Mouse (Mus musculus) adrenal gland, adult 2 months (tissue): ENCODE measurements at regions not wholly inside any gene's neighbourhood (a gene's known extent, or its start where the extent isn't known, plus 50 kb on each side); places are given as distances from the start of the nearest gene placed in this dataset.
"Not testable (repeated sequence)": the region's sequence is repeated elsewhere in the genome, so short reads cannot be mapped to it uniquely, and the experiment has no call there.

ENCODE experiments used
- DNase-seq: peaks from one replicate; pipeline ENCODE4 v3.0.0; 2021

GRCm38 (mm10) chr6:66397411-66397810, 137.8 kb upstream of the Mad2l1 start:
- DNase-seq = no peak

GRCm38 (mm10) chr6:66398674-66399073, 136.5 kb upstream of the Mad2l1 start:
- no peak for DNase-seq

DNA sequence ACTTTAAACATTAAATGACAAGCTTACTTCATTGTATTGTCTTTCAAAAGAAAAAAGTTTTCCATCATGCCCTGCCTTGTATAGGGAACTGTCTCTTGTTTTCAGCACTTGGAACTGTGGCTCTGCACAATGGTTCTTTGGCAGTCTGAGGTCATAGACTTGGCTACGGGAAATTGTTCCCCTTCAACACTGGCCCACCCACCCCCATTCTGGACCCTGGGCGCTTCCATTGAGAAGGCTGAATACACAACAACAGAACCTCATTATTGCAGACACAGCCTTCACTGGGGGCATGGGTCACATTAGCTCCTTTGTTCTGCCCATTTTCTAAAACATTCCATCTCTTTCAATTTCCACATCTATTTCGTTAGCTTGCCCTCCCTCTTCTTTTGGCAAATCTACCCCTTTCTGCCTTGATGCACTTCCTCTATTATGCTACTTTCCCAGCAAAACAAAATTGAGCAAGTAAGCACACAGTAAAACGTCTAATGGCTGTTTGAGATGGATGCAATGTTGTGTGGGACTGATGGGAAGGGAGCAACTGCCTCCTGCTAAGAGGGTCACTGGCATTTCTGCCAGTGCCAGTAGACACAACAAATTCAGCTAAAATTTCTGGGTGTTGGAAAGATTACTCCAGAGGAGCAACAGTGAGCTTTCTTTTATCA, 136.0 kb upstream of the Mad2l1 start:
- DNase-seq = no peak

- no peak for DNase-seq
Measured at GRCm38 (mm10) chr6:66401468-66401867, 133.7 kb upstream of the Mad2l1 start.

DNA sequence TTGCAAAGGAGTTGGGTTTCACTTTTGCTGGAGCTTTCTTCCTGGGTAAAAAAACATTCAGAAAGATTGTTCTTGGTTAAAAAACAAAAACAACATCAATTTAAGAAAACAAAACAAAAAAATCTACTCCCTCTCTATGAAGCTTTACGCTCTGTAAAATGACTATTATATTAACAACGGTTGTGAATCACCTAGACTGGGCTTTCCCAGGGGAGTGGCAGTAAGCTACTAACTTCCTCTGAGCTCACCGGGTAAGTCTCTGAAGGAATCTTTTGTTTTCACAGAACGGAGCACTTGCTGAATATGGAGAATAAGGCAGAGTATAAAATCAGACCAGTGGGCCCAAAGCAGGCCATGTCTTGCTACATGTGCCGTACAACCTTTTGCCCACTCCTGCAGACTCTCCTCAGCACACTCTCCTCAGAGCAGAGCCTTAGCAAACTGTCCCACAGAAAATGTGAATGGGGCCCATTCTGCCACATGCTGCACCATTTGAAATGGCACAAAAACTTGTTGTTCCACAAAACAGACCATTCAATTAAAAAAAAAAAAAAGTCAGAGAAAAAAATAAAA, 133.2 kb upstream of the Mad2l1 start:
- no peak for DNase-seq

DNA sequence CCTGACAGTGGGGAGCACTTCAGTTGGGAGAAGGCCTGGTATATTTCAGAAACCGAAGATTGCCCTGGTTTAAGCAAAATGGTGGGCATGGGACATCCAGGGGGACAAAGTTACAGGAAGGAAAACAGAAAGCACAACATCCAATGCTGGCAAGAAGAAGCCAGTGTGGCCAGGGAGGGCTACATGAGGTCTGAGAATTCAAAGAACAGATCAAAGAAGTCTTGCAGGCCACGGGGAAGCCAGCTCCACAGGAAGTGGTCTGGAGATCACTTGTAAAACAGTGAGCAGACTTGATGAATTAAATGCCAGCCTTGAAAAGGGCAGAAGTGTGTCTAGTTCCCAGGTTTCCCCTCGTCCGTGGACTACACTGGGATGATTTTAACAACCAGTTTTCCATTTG, 120.4 kb upstream of the Mad2l1 start:
- no peak for DNase-seq

GRCm38 (mm10) chr6:66419452-66420041, 115.6 kb upstream of the Mad2l1 start:
- no peak for DNase-seq

DNA sequence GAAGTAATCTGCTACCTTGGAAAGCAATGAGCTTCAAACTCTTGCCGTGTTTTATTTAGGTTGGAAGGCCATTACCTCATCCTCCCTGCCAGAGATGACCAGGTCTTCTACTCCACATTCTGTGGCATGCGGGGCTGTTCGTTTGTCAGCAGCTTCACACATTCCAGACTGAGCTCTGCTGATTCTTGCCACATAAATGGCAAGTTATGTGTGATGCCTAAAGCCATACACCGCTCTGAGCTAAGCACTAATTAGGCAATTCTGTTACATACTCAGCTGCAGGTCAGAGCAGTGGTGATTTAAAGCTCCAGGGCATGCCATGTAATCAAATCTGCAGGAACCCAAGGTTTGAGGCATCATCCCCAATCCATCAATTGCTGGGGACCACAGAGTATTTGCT, 106.8 kb upstream of the Mad2l1 start:
- DNase-seq = no peak

DNA sequence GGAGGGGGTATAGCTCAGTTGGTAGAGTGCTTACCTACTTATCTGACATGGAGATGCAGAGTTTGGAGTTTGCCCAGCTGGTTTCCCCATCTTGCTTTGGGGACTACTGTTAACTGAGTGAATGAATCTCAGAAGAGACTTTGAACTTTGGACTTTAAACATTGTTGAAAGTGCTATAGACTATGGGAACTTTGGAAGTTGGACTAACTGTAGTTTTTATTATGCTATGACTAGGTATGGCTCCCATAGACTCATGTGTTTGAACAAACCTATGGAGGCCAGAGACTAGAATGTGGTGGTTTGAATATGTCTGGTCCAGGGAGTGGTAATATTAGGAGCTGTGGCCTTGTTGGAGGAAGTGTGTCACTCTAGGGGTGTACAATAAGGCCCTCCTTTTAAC, 84.8 kb upstream of the Mad2l1 start:
- not testable (repeated sequence) for DNase-seq

GRCm38 (mm10) chr6:66458172-66458571, 77.0 kb upstream of the Mad2l1 start:
- DNase-seq = no peak

DNA sequence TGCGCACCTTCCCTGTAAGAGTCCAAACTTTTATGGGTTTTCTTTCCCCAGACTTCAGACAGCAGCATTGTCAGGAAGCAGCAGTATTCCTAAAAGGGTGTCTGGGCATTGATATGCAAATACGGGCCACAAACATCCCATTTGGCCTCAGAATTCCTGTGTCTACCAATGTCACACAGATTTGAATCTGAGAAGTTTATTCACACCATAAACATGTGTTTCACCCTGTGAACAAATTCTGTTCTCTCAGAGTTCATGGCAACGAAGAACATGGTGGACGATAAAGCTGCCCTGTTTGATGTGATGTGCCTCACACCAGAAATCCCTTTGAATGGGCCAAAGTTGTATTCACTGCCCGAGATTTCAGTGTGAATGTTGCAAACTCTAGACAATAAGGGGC, 70.7 kb upstream of the Mad2l1 start:
- DNase-seq = no peak

DNA sequence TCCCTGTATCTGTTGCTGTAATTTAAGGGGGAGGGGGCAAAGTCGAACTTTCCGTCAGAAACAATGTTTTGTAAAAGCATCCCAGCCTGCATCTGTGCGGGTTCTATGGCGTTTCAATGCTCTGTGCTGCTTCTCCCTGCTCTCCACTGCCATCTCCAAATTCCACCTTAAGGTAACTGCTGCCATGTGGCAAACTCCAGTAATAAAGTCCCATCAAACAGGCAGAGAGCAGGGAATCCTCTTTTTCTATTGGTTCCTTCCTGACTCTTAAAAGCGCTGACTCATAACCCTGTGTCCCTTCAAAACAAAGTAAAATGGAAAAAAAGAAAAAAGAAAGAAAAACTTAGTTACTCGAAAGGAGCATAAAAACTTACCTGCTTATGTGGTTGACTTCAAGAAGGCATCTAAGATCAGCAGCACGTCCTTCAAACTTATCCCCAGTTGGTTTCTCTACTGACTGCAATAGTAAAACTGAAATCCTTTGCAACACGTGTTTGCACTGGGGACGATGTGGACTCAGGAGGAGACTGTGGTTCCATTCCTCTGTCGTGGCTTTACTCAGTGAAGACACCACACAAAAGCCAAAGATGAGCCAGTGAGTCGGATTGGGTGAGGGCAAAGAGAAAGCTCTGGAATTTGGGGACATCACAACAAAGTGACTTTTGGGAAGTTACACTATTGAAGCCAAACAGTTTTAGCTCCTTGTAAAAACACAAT, 69.9 kb upstream of the Mad2l1 start:
- no peak for DNase-seq

DNA sequence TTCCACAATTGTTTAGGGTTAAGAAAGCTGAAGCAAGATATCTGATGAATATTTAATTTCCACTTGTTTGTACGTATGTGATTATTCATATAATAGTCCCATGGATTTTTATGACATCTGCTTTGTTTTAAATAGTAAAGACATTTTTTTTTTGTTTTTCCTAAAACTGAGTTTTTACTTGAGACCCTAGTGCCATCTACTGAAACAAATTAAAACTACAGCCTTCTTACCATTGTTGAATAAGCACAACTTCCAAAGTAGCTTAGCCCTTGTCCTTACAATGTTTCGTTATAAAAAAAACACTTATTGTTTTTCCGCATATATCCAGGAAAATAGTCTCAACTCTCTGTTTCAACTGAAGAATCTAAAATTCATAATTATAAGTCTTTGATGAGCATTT, 68.4 kb upstream of the Mad2l1 start:
- DNase-seq = no peak

GRCm38 (mm10) chr6:66470627-66471249, 64.5 kb upstream of the Mad2l1 start:
- no peak for DNase-seq

DNA sequence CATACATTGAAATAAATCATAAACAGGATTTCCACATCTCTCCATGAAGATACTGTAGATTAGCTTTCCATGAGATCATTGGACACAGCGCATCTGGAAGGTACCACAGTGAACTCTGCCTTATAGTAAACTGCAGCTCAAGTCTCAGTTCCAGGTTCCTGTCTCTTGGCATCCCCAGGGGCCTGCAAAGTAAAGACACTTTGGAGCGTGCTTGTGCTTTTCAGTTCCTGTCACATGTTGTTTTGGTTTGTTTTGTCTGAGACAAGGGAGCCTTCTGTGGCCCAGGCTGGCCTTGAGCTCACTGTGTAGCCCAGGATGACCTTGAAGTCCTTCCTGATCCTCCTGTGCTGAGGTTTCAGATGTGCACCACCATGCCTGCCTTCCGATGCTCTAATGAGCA, 63.4 kb upstream of the Mad2l1 start:
- DNase-seq = no peak

DNA sequence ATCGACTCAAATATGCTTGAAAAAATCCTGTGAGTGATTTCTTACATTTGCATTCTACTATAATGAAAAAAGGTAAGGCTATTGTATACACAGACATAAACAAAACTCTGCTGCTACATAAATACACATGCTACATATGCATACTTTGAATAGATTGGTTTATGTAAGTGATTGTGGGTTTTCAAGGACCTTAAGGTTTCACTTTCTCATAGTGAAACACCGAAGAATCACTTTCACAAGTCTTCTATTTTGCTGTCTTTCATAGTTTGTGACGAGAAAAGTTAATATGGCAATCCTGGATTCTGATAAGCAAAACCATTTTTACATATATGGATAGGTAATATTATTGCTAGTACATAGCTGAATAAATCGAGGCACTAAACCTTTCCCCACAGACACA, 62.5 kb upstream of the Mad2l1 start:
- no peak for DNase-seq

DNA sequence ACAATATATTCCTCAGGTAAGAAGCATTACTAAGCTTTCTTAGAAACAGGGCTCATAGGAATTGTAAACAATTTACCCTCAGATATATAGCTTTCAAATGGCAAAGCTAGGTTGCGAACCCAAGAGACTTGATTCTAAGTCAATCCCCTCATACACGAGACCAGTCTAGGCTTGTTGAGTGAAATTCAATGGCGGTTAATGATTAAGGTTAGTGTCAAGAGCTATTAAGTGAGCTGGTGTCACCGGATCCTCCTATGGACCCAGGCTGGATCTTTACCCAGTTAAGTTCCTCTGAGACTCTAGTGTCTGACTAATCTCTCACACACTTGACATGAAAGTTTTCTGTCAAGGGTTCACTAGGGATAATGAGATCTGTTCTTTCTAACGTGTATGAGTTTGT, 57.6 kb upstream of the Mad2l1 start:
- DNase-seq = no peak

GRCm38 (mm10) chr6:66478326-66478964, 56.7 kb upstream of the Mad2l1 start:
- DNase-seq = no peak

- no peak for DNase-seq
Measured at GRCm38 (mm10) chr6:66479576-66479975, 55.6 kb upstream of the Mad2l1 start.

- no peak for DNase-seq
Measured at GRCm38 (mm10) chr6:66480207-66480606, 55.0 kb upstream of the Mad2l1 start.

DNA sequence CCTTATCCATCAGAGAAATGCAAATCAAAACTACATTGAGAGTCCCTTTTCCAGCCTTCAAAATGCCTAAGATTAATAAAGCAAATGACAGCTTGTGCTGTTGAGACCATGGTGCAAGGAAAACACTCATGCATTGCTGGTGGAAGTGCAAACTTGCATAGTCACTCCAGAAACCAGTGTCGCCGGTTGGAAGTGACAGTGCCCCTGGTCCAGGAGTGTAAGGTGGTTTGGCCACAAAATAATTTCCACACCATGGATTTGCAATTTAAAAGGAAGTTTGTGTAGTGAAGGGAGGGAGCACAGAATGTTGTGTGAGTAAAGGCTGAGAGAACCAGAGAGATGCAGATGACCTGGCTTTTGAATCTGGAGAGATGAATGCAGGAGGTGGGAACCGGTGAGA, 52.4 kb upstream of the Mad2l1 start:
- no peak for DNase-seq
